Comparison of ENCODE assay signal across 29 mouse cellular contexts in genomic region chr2:10718366-10718765, GRCm38 (mm10).
A peak's percentile ranks its signal among the peaks of the same experiment; 100 is the strongest.
DNase-seq lines count a peak whose midpoint lies in the region; ATAC-seq lines count a peak whose summit lies in the region.
"Had no signal": no experiment of that assay in that cellular context is flagged by ENCODE, and none has a peak within 500 bp of the region (broad histone marks: within the 10 kb centered on the region; RNA-seq: fewer than 3 reads in every experiment).

No protein-coding gene starts in this region.

- WGBS in embryonic facial prominence, embryonic 14.5 days = 29% methylated on average over 5 of the region's 5 CpGs
- 81% methylated on average over 5 of the region's 5 CpGs for WGBS in embryonic facial prominence, embryonic 10.5 days
- 85% methylated on average over 5 of the region's 5 CpGs for WGBS in kidney, embryonic 14.5 days
- WGBS in intestine, embryonic 15.5 days = 82% methylated on average over 5 of the region's 5 CpGs

- H3K27ac ChIP-seq in embryonic facial prominence, embryonic 14.5 days (replicated peaks; ENCODE audit: low read depth, low read length) = no peak overlapping the region
- no peak overlapping the region for H3K27ac ChIP-seq in embryonic facial prominence, embryonic 10.5 days (replicated peaks)
- no peak overlapping the region for H3K27ac ChIP-seq in kidney, embryonic 14.5 days (ENCODE audit: low read depth, low read length)
- no peak overlapping the region for H3K27ac ChIP-seq in intestine, embryonic 15.5 days
- H3K27ac ChIP-seq: embryonic facial prominence, embryonic 12.5 days; embryonic facial prominence, embryonic 15.5 days; forebrain, embryonic 10.5 days; forebrain, embryonic 12.5 days had no signal

- H3K4me1 ChIP-seq in embryonic facial prominence, embryonic 14.5 days (ENCODE audit: control insufficient read depth, insufficient read depth, low read length) = no peaks in the 10 kb centered on the region
- no peaks in the 10 kb centered on the region for H3K4me1 ChIP-seq in embryonic facial prominence, embryonic 10.5 days
- H3K4me1 ChIP-seq in kidney, embryonic 14.5 days (ENCODE audit: control insufficient read depth, insufficient read depth, low read length) = no peaks in the 10 kb centered on the region
- no peaks in the 10 kb centered on the region for H3K4me1 ChIP-seq in intestine, embryonic 15.5 days (replicated peaks)
- H3K4me1 ChIP-seq: embryonic facial prominence, embryonic 12.5 days; embryonic facial prominence, embryonic 15.5 days; forebrain, embryonic 10.5 days; forebrain, embryonic 12.5 days had no signal

- no peak overlapping the region for H3K4me2 ChIP-seq in embryonic facial prominence, embryonic 14.5 days (ENCODE audit: low read depth, low read length)
- no peak overlapping the region for H3K4me2 ChIP-seq in kidney, embryonic 14.5 days (replicated peaks; ENCODE audit: low read depth, low read length)
- H3K4me2 ChIP-seq in intestine, embryonic 15.5 days (replicated peaks) = no peak overlapping the region
- H3K4me2 ChIP-seq: embryonic facial prominence, embryonic 12.5 days; embryonic facial prominence, embryonic 15.5 days; forebrain, embryonic 12.5 days had no signal

- H3K36me3 ChIP-seq in embryonic facial prominence, embryonic 14.5 days (ENCODE audit: control insufficient read depth, insufficient read depth, low read length) = no peaks in the 10 kb centered on the region
- no peaks in the 10 kb centered on the region for H3K36me3 ChIP-seq in embryonic facial prominence, embryonic 10.5 days (replicated peaks)
- H3K36me3 ChIP-seq in kidney, embryonic 14.5 days (ENCODE audit: control insufficient read depth, insufficient read depth, low read length) = no peaks in the 10 kb centered on the region
- H3K36me3 ChIP-seq in intestine, embryonic 15.5 days = no peaks in the 10 kb centered on the region
- H3K36me3 ChIP-seq: embryonic facial prominence, embryonic 12.5 days; embryonic facial prominence, embryonic 15.5 days; forebrain, embryonic 10.5 days; forebrain, embryonic 12.5 days; G1E had no signal

- H3K9me3 ChIP-seq in embryonic facial prominence, embryonic 14.5 days (ENCODE audit: control insufficient read depth, low read length) = no peaks in the 10 kb centered on the region
- H3K9me3 ChIP-seq in embryonic facial prominence, embryonic 10.5 days = no peaks in the 10 kb centered on the region
- H3K9me3 ChIP-seq in kidney, embryonic 14.5 days (ENCODE audit: control insufficient read depth, low read length) = no peaks in the 10 kb centered on the region
- H3K9me3 ChIP-seq in intestine, embryonic 15.5 days = no peaks in the 10 kb centered on the region
- H3K9me3 ChIP-seq: embryonic facial prominence, embryonic 12.5 days; embryonic facial prominence, embryonic 15.5 days; forebrain, embryonic 10.5 days; forebrain, embryonic 12.5 days; G1E had no signal

- no peak overlapping the region for H3K4me3 ChIP-seq in embryonic facial prominence, embryonic 14.5 days (ENCODE audit: low read depth, low read length)
- H3K4me3 ChIP-seq in embryonic facial prominence, embryonic 10.5 days = no peak overlapping the region
- H3K4me3 ChIP-seq in kidney, embryonic 14.5 days (ENCODE audit: low read length) = no peak overlapping the region
- H3K4me3 ChIP-seq in intestine, embryonic 15.5 days (replicated peaks) = no peak overlapping the region
- H3K4me3 ChIP-seq: embryonic facial prominence, embryonic 12.5 days; embryonic facial prominence, embryonic 15.5 days; erythroblast, embryonic 14.5 days; forebrain, embryonic 10.5 days; forebrain, embryonic 12.5 days had no signal

- H3K9ac ChIP-seq in embryonic facial prominence, embryonic 14.5 days (ENCODE audit: low read depth, low read length) = no peak overlapping the region
- no peak overlapping the region for H3K9ac ChIP-seq in kidney, embryonic 14.5 days (ENCODE audit: low read depth, low read length)
- H3K9ac ChIP-seq in intestine, embryonic 15.5 days = no peak overlapping the region
- H3K9ac ChIP-seq: embryonic facial prominence, embryonic 12.5 days; embryonic facial prominence, embryonic 15.5 days; forebrain, embryonic 12.5 days had no signal

- 0 out of 2 replicates have a peak, but pooled peaks have one; percentile 26 for ATAC-seq in embryonic facial prominence, embryonic 14.5 days (ENCODE audit: low read depth)
- ATAC-seq in kidney, embryonic 14.5 days (ENCODE audit: low FRiP score, low TSS enrichment) = no peak
- ATAC-seq in intestine, embryonic 15.5 days = no peak
- ATAC-seq: activated CD4-positive, CD25-positive, alpha-beta regulatory T cell, adult 4 months; CD4-positive, CD25-positive, alpha-beta regulatory T cell, adult 4 months; forebrain, embryonic 14.5 days; forebrain, embryonic 16.5 days had no signal

- H3K27me3 ChIP-seq in embryonic facial prominence, embryonic 14.5 days (replicated peaks; ENCODE audit: control insufficient read depth, insufficient read depth, low read length) = no peaks in the 10 kb centered on the region
- H3K27me3 ChIP-seq in embryonic facial prominence, embryonic 10.5 days (replicated peaks; ENCODE audit: low read depth, poor library complexity, severe bottlenecking) = no peaks in the 10 kb centered on the region
- H3K27me3 ChIP-seq in kidney, embryonic 14.5 days (ENCODE audit: control insufficient read depth, insufficient read depth, low read length) = no peaks in the 10 kb centered on the region
- no peaks in the 10 kb centered on the region for H3K27me3 ChIP-seq in intestine, embryonic 15.5 days (replicated peaks)
- H3K27me3 ChIP-seq: CH12.LX; embryonic facial prominence, embryonic 12.5 days; embryonic facial prominence, embryonic 15.5 days; forebrain, embryonic 12.5 days had no signal

- peak; percentile 55 for DNase-seq in embryonic facial prominence, embryonic 14.5 days (ENCODE audit: low spot score)
- no peak for DNase-seq in embryonic facial prominence, embryonic 10.5 days (ENCODE audit: low spot score)
- peak; percentile 7 for DNase-seq in kidney, postnatal 10 days
- DNase-seq in 3134 (ENCODE audit: extremely low read depth, insufficient read length, low spot score) = peak; percentile 15
- DNase-seq in Muller cell, postnatal 12 days (ENCODE audit: inconsistent ontology term) = peak; percentile 60
- DNase-seq in cerebellum, adult 8-10 months = no peak
- DNase-seq: adrenal gland, adult 8-10 months; adrenal gland, postnatal 14 days; adrenal gland, postnatal 36 days; B cell, adult 2 months; cerebellum, adult 11-12 months; cerebellum, adult 2 months; cerebellum, adult 9-11 months; cerebellum, postnatal 14 days; cerebellum, postnatal 36 days; embryo, embryonic 11 days had no signal

Comparison
In these comparisons a context has a peak if more than half of its experiments do, and no peak if none do; other contexts are left out.
1. DNase-seq: peak in embryonic facial prominence, embryonic 14.5 days (single experiment), kidney, postnatal 10 days (single experiment), 3134 (single experiment) and Muller cell, postnatal 12 days (single experiment); none in embryonic facial prominence, embryonic 10.5 days (single experiment) and cerebellum, adult 8-10 months (single experiment).